Mouse (Mus musculus) hindbrain, embryonic 14.5 days (tissue): ENCODE data around the gene Jarid2. TPM values are rescaled to one million over a fixed set of nuclear protein-coding genes. Genes with fewer than 3 reads are reported as not detected.
"Not testable (repeated sequence)": the region's sequence is repeated elsewhere in the genome, so short reads cannot be mapped to it uniquely, and the experiment has no call there.

ENCODE experiments used
- ATAC-seq: fragments of 200-750 bp; cut with Nextera tagmentation; 2 replicates; pipeline ENCODE4 v1.8.0; 2017; ENCODE audit warnings: moderate number of reproducible peaks, mild to moderate bottlenecking, moderate TSS enrichment, moderate library complexity; ENCODE audit not compliant: low FRiP score
- DNase-seq: peaks from one replicate; pipeline ENCODE4 v3.0.0-alpha.2; 2015; ENCODE audit warnings: low spot score
- H3K27ac ChIP-seq: fragments of 300-500 bp; sonication (generic); 2 replicates; pipeline ENCODE4 v1.5.1; 2014; ENCODE audit warnings: mild to moderate bottlenecking, moderate library complexity
- H3K27me3 ChIP-seq: fragments of 300-500 bp; sonication (generic); 2 replicates; pipeline ENCODE4 v1.6.1; 2014; ENCODE audit warnings: mild to moderate bottlenecking, low read length, mixed read lengths; ENCODE audit not compliant: control insufficient read depth, insufficient read depth
- H3K36me3 ChIP-seq: fragments of 300-500 bp; sonication (generic); replicated peaks from 2 replicates; pipeline ENCODE4 v1.6.1; 2014; ENCODE audit not compliant: control insufficient read depth, insufficient read depth
- H3K4me1 ChIP-seq: fragments of 300-500 bp; sonication (generic); replicated peaks from 2 replicates; pipeline ENCODE4 v1.6.1; 2014; ENCODE audit warnings: antibody characterized with exemption, low read length, mixed read lengths; ENCODE audit not compliant: control insufficient read depth, insufficient read depth
- H3K4me2 ChIP-seq: fragments of 300-500 bp; sonication (generic); replicated peaks from 2 replicates; pipeline ENCODE4 v1.6.1; 2014; ENCODE audit warnings: mild to moderate bottlenecking, moderate library complexity
- H3K4me3 ChIP-seq: fragments of 300-500 bp; sonication (generic); replicated peaks from 2 replicates; pipeline ENCODE4 v1.5.1; 2014; ENCODE audit warnings: mild to moderate bottlenecking, low read length
- H3K9ac ChIP-seq: fragments of 300-500 bp; sonication (generic); 2 replicates; pipeline ENCODE4 v1.6.1; 2014
- H3K9me3 ChIP-seq: fragments of 300-500 bp; sonication (generic); 2 replicates; pipeline ENCODE4 v1.6.1; 2016; ENCODE audit warnings: low read length; ENCODE audit not compliant: control insufficient read depth
- WGBS: fragments of 180-500 bp; shearing (Covaris S2); extraction: QIAGEN DNeasy Blood & Tissue Kit; methylation state at CpG from one replicate; pipeline ENCODE4 v1.1.7; 2014; 5-methylcytosine and 5-hydroxymethylcytosine counted together
- polyA plus RNA-seq: library from polyadenylated mRNA; unstranded; fragments of >200 nt; fragmentation: Nextera tagmentation; extraction: Ambion mirVana; gene quantifications from 2 replicates; pipeline ENCODE4 v1.2.1, GENCODE M21; 2014

Gene Jarid2
- polyA plus RNA-seq, 1 experiment from 2014 or later = 27.2 TPM

GRCm38 (mm10) chr13:44708336-44709017 lies 20.8 kb upstream of the Jarid2 start:
- H3K9ac ChIP-seq = no peak overlapping the region
- no peak overlapping the region for H3K4me2 ChIP-seq
- no peak for DNase-seq
- H3K9me3 ChIP-seq = no peaks in the 10 kb centered on the region
- H3K27me3 ChIP-seq = no peaks in the 10 kb centered on the region
- no peak overlapping the region for H3K4me3 ChIP-seq
- 96% methylated on average over 13 of the region's 14 CpGs for WGBS
- no peak for ATAC-seq
- H3K4me1 ChIP-seq = no peaks in the 10 kb centered on the region
- no peak overlapping the region for H3K27ac ChIP-seq
- no peaks in the 10 kb centered on the region for H3K36me3 ChIP-seq

DNA sequence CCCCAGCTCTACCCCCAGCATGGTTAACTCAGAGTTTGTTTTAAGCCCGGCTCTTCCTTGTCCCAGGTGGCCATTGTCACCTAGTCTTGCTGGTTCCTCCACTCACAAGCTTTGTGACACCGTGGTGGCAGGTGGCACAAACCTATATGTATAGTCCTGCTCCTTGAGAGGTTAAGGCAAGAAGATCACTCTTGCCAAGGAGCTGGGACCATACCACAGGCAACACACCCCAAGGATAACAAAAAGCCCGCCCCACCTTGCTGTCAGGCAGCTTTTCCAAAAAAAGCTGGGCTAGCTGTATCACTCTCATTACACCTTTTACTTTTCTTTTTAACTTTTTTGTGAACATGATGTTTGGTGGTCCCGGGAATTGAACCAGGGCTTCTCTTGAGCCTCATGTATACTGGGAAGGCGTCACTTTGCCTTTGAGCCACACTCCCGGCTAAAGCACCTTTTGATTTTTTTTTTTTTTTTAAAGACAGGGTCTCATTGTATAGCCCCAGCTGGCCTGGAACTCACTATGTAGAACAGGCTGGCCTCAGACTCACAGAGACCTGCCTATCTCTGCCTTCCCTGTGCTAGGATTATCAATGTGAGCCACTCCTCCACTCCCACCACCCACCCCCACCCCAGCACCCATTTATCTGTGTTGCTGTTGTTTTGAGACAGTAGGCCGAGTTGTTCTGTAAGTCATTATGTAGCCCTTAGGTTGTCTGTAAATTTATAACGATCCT lies 19.4 kb upstream of the Jarid2 start:
- Histone ChIP-seq H3K27me3 (no peaks in the 10 kb centered on the region), H3K36me3 (no peaks in the 10 kb centered on the region), H3K9ac (no peak overlapping the region), H3K9me3 (no peaks in the 10 kb centered on the region), H3K27ac (no peak overlapping the region), H3K4me2 (no peak overlapping the region), H3K4me1 (no peaks in the 10 kb centered on the region), H3K4me3 (no peak overlapping the region)
- 76% methylated on average over 8 of the region's 8 CpGs for WGBS
- ATAC-seq = no peak
- no peak for DNase-seq

DNA sequence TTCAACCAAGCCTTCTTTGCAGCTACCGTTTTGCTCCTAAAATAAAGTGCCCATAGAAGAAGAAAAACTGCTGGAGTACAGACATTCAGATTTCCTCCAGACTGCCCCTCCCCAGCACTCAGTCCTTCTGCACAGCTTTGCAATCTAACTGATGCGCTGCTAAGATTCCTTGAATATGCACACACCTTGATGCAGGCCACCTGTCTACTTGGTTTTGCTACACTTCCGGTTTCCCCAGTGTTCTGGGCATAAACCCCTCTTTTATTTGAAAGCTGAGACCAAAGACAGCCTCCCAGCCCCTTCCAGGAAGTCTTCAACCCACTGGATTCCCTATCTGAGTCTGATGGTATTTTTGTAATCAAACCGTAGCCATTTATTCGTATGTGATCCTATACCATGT lies 18.2 kb upstream of the Jarid2 start:
- ATAC-seq (no peak), DNase-seq (no peak)
- 76% methylated on average over 5 of the region's 5 CpGs for WGBS
- Histone ChIP-seq H3K27ac (no peak overlapping the region), H3K9me3 (no peaks in the 10 kb centered on the region), H3K36me3 (no peaks in the 10 kb centered on the region), H3K4me3 (no peak overlapping the region), H3K4me2 (no peak overlapping the region), H3K27me3 (0 out of 2 replicates have a peak, but pooled peaks cover 4% of the 10 kb centered on the region), H3K4me1 (no peaks in the 10 kb centered on the region), H3K9ac (no peak overlapping the region)

DNA sequence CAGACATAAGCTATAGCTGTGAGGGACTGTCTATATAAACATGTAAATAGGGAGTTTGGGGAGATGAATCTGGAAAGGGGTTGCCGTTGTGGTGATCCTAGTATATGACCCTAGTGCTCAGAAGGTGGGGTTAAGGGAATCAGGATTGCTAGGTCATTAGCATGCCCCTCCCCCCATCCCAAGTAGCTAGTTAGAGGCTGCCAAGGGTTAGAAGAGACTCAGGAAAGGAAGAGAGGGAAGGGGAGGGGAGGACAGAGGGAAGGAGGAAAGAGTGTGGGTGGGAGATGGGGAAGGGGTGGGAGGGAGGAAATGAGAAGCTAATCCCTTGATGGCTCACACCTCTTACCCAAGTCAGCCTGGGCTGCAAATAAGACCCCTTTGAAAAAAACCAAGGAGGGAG lies 17.4 kb upstream of the Jarid2 start:
- 33% methylated on average over 1 of the region's 1 CpGs for WGBS
- H3K36me3 ChIP-seq = no peaks in the 10 kb centered on the region

DNA sequence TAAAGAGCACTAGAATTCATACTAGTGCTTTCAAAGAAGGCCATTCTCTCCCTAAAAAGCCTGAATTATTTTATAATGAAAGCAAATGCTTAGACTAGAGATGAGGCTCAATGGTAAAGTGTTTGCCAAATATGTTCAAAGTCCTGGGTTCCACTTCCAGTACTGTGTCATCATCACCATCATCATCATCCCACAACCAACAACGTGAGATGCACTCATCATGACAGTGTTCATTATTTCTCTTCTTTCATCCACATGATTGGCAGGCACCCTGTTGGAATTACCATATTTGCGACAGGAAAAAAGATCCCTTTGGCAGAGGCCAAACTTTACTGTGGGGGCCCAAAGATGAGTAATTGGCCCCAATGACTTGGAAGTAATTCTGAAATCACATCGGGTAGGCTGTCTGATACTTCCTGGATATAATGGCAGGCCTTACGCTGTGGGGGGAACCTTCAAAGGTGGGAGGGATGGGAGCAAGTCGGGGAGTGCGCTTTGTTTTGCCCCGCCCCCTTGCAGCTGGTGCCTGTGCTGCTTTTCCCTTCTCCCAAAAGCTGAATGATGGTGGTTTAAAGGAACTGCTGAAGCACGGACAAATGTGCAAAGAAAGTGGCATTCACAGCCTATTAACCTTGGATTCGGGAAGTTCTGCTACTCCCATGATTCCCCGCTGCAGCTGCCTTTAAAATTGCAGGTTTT lies 13.9 kb upstream of the Jarid2 start:
- no peaks in the 10 kb centered on the region for H3K36me3 ChIP-seq
- H3K27ac ChIP-seq = no peak overlapping the region
- no peak overlapping the region for H3K9ac ChIP-seq
- ATAC-seq (no peak), DNase-seq (no peak)
- H3K27me3 ChIP-seq = 0 out of 2 replicates have a peak, but pooled peaks cover 4% of the 10 kb centered on the region
- 13% methylated on average over 10 of the region's 10 CpGs for WGBS
- H3K4me2 ChIP-seq = 0 out of 2 replicates have a peak overlapping the region, but pooled peaks have one; percentile 13
- H3K4me1 ChIP-seq = no peaks in the 10 kb centered on the region
- H3K4me3 ChIP-seq = no peak overlapping the region
- H3K9me3 ChIP-seq = no peaks in the 10 kb centered on the region

More for the DNA sequence above, 17.4 kb upstream of the Jarid2 start:
- ATAC-seq = no peak
- Histone ChIP-seq H3K9me3 (no peaks in the 10 kb centered on the region), H3K27ac (no peak overlapping the region), H3K9ac (no peak overlapping the region), H3K4me1 (no peaks in the 10 kb centered on the region), H3K4me3 (no peak overlapping the region), H3K4me2 (no peak overlapping the region), H3K27me3 (0 out of 2 replicates have a peak, but pooled peaks cover 4% of the 10 kb centered on the region)
- DNase-seq = no peak

GRCm38 (mm10) chr13:44717838-44718237 lies 11.4 kb upstream of the Jarid2 start:
- Histone ChIP-seq H3K9me3 (no peaks in the 10 kb centered on the region), H3K36me3 (no peaks in the 10 kb centered on the region), H3K9ac (no peak overlapping the region), H3K4me3 (no peak overlapping the region), H3K4me1 (no peaks in the 10 kb centered on the region), H3K27me3 (0 out of 2 replicates have a peak, but pooled peaks cover 4% of the 10 kb centered on the region), H3K4me2 (no peak overlapping the region), H3K27ac (no peak overlapping the region)
- WGBS = 94% methylated on average over 9 of the region's 9 CpGs
- ATAC-seq = no peak
- DNase-seq = no peak

DNA sequence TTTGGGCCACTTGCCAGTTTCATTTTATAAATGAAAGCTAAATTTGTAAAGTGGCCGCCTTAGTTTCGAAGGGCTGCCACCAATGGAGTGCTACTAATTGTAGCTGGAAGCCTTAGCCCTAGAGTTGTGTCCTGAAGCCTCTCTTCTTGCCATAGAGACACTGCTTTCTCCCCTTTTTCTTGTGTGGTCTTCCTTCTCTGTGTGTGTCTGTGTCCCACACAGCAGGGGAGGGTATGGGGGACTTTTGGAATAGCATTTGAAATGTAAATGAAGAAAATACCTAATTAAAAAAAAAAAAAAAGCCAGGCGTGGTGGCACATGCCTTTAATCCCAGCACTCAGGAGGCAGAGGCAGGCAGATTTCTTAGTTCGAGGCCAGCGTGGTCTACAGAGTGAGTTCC lies 10.8 kb upstream of the Jarid2 start:
- not testable (repeated sequence) for DNase-seq, H3K4me3 ChIP-seq, ATAC-seq, H3K27me3 ChIP-seq, H3K9ac ChIP-seq, H3K4me2 ChIP-seq, H3K4me1 ChIP-seq, H3K36me3 ChIP-seq, H3K27ac ChIP-seq, H3K9me3 ChIP-seq
- 93% methylated on average over 5 of the region's 5 CpGs for WGBS

GRCm38 (mm10) chr13:44720094-44720493 lies 9.2 kb upstream of the Jarid2 start:
- H3K4me3 ChIP-seq = no peak overlapping the region
- no peak overlapping the region for H3K4me2 ChIP-seq
- 0 out of 2 replicates have a peak, but pooled peaks cover 4% of the 10 kb centered on the region for H3K27me3 ChIP-seq
- no peaks in the 10 kb centered on the region for H3K9me3 ChIP-seq
- ATAC-seq = no peak
- DNase-seq = no peak
- H3K4me1 ChIP-seq = no peaks in the 10 kb centered on the region
- no peak overlapping the region for H3K27ac ChIP-seq
- no peaks in the 10 kb centered on the region for H3K36me3 ChIP-seq
- 93% methylated on average over 1 of the region's 1 CpGs for WGBS
- no peak overlapping the region for H3K9ac ChIP-seq

- no peak overlapping the region for H3K27ac ChIP-seq
- H3K36me3 ChIP-seq = no peaks in the 10 kb centered on the region
- 67% methylated on average over 5 of the region's 5 CpGs for WGBS
- no peaks in the 10 kb centered on the region for H3K27me3 ChIP-seq
- no peak overlapping the region for H3K4me2 ChIP-seq
- ATAC-seq (no peak), DNase-seq (no peak)
- no peaks in the 10 kb centered on the region for H3K9me3 ChIP-seq
- H3K9ac ChIP-seq = no peak overlapping the region
- no peak overlapping the region for H3K4me3 ChIP-seq
- H3K4me1 ChIP-seq = no peaks in the 10 kb centered on the region
Observed at GRCm38 (mm10) chr13:44721891-44722547, 7.3 kb upstream of the Jarid2 start.
